Comparison of ENCODE assay signal across 20 mouse cellular contexts in genomic region chr16:75333750-75334149, GRCm38 (mm10).
"Had no signal": no experiment of that assay in that cellular context is flagged by ENCODE, and none has a peak within 500 bp of the region (broad histone marks: within the 10 kb centered on the region; RNA-seq: fewer than 3 reads in every experiment).

No protein-coding gene starts in this region.

- H3K27me3 ChIP-seq: megakaryocyte, embryonic 14.5 days; midbrain, embryonic 12.5 days; neural tube, embryonic 13.5 days; neural tube, embryonic 15.5 days had no signal

- ATAC-seq: midbrain, embryonic 16.5 days had no signal

- H3K9me3 ChIP-seq: megakaryocyte, embryonic 14.5 days; midbrain, embryonic 10.5 days; midbrain, embryonic 12.5 days; neural tube, embryonic 13.5 days; neural tube, embryonic 15.5 days had no signal

- H3K36me3 ChIP-seq: midbrain, embryonic 10.5 days; midbrain, embryonic 12.5 days; neural tube, embryonic 13.5 days; neural tube, embryonic 15.5 days had no signal

- H3K27ac ChIP-seq: midbrain, embryonic 10.5 days; midbrain, embryonic 12.5 days; neural tube, embryonic 13.5 days; neural tube, embryonic 15.5 days had no signal

- H3K4me1 ChIP-seq: megakaryocyte, embryonic 14.5 days; midbrain, embryonic 10.5 days; midbrain, embryonic 12.5 days; neural tube, embryonic 13.5 days; neural tube, embryonic 15.5 days had no signal

- H3K4me3 ChIP-seq: megakaryocyte, embryonic 14.5 days; midbrain, embryonic 10.5 days; midbrain, embryonic 12.5 days; myocyte; neural tube, embryonic 13.5 days; neural tube, embryonic 15.5 days had no signal

- DNase-seq: lung, adult 18-20 months; lung, embryonic 14.5 days; lung, postnatal 10 days; lung, postnatal 4 days; midbrain, embryonic 14.5 days; retina, postnatal 1 day; right cerebral cortex, adult 18-20 months; right cerebral cortex, postnatal 25 days; right cerebral cortex, postnatal 4 days; spleen, adult 18-20 months; thymus, adult 18-20 months; thymus, postnatal 14 days; thymus, postnatal 36 days had no signal
